In the genomic region with DNA sequence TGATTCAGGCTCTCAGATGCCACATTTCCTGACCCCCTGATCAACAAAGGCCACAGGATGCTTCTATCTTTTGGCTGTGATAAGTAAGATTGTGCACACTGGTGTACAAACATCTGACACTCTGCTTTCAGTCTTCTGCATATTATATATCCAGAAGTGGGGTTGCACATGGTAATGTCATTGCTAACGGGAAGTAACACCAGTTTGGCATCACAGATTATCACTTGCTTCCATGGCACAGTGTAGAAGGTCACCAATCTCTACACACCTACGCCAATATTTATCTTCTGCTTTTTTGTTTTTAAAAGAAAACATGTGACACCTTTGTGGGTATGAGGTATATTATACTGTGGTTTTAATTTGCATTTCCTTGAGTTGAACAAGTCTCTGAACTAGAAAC, we compare ENCODE assay signal across 20 mouse cellular contexts. TPM values are rescaled to one million over a fixed set of nuclear protein-coding genes. Genes with fewer than 3 reads are reported as not detected.
DNase-seq lines count a peak whose midpoint lies in the region; ATAC-seq and TF ChIP-seq lines count a peak whose summit lies in the region.
"Had no signal": no experiment of that assay in that cellular context is flagged by ENCODE, and none has a peak within 500 bp of the region (broad histone marks: within the 10 kb centered on the region; RNA-seq: fewer than 3 reads in every experiment).

No protein-coding gene starts in this region.

- DNase-seq in kidney, postnatal 0 days (ENCODE audit: low spot score) = no peak
- no peak for DNase-seq in kidney, postnatal 14 days
- DNase-seq in B cell, adult 2 months = peak; percentile 51 to 59
- peak; percentile 62 for DNase-seq in T-cell, adult 2 months (ENCODE audit: low spot score)
- peak; percentile 78 for DNase-seq in naive thymus-derived CD4-positive, alpha-beta T cell, adult 2 months (ENCODE audit: low read depth)
- no peak for DNase-seq in heart, postnatal 14 days
- DNase-seq in ovary, postnatal 36 days (ENCODE audit: low spot score) = no peak
- DNase-seq: adrenal gland, postnatal 25 days; cerebellum, adult 9-10 months; left cerebral cortex, postnatal 4 days had no signal

- no peak overlapping the region for H3K4me2 ChIP-seq in kidney, postnatal 0 days (ENCODE audit: low read length)
- H3K4me2 ChIP-seq: limb, embryonic 15.5 days; midbrain, embryonic 12.5 days; neural tube, embryonic 12.5 days had no signal

- H3K27me3 ChIP-seq in kidney, postnatal 0 days (ENCODE audit: insufficient read depth, low read length) = no peaks in the 10 kb centered on the region
- H3K27me3 ChIP-seq: limb, embryonic 15.5 days; liver, embryonic 15.5 days; midbrain, embryonic 12.5 days; neural tube, embryonic 12.5 days had no signal

- no peaks in the 10 kb centered on the region for H3K36me3 ChIP-seq in kidney, postnatal 0 days (ENCODE audit: insufficient read depth, low read length)
- H3K36me3 ChIP-seq: liver, embryonic 15.5 days; midbrain, embryonic 12.5 days had no signal

- H3K27ac ChIP-seq in kidney, postnatal 0 days = peak overlapping the region; percentile 92
- H3K27ac ChIP-seq: heart, embryonic 10.5 days; limb, embryonic 15.5 days; midbrain, embryonic 12.5 days; neural tube, embryonic 12.5 days had no signal

- intact Hi-C loops in heart, postnatal 14 days (cut with DNase I) = no loop called here

- no peak overlapping the region for H3K9ac ChIP-seq in kidney, postnatal 0 days (ENCODE audit: low read depth, low read length)
- H3K9ac ChIP-seq: limb, embryonic 15.5 days; liver, embryonic 15.5 days; midbrain, embryonic 12.5 days; neural tube, embryonic 12.5 days had no signal

- ATAC-seq in kidney, postnatal 0 days (replicated peaks; ENCODE audit: low FRiP score, low read depth) = no peak
- ATAC-seq: forebrain, embryonic 14.5 days; hindbrain, embryonic 16.5 days; intestine, postnatal 0 days; lung, postnatal 0 days had no signal

- peaks cover 75% of the 10 kb centered on the region for H3K4me1 ChIP-seq in kidney, postnatal 0 days (replicated peaks; ENCODE audit: insufficient read depth, low read length)

- no peaks in the 10 kb centered on the region for H3K9me3 ChIP-seq in kidney, postnatal 0 days (replicated peaks; ENCODE audit: low read length)
- H3K9me3 ChIP-seq: heart, embryonic 10.5 days; limb, embryonic 15.5 days; liver, embryonic 15.5 days; midbrain, embryonic 12.5 days; neural tube, embryonic 12.5 days had no signal

- no peak overlapping the region for H3K4me3 ChIP-seq in kidney, postnatal 0 days (replicated peaks; ENCODE audit: low read depth, low read length)
- H3K4me3 ChIP-seq: heart, embryonic 10.5 days; limb, embryonic 15.5 days; liver, embryonic 15.5 days; midbrain, embryonic 12.5 days; neural tube, embryonic 12.5 days had no signal

- no peak for TF ChIP-seq CTCF in kidney, postnatal 0 days (IDR thresholded peaks at IDR 0.05; ENCODE audit: low read depth)

- WGBS in kidney, postnatal 0 days = 85% methylated on average over 2 of the region's 2 CpGs

RNA-seq across cellular contexts. Expression of a gene that starts 36.7 kb away (rescaled TPM):
- 93.4 and 102 TPM in 2 replicates for polyA plus RNA-seq in kidney, postnatal 0 days (2015; fragmentation: Nextera tagmentation; extraction: Ambion mirVana)
- 10 to 100 TPM; 27.9 to 28.7 TPM for total RNA-seq in heart, postnatal 14 days (2021)

RNA-seq across cellular contexts. Expression of a gene that starts 36.9 kb away (rescaled TPM):
- 0.72 and 1.0 TPM in 2 replicates for polyA plus RNA-seq in kidney, postnatal 0 days (2015; fragmentation: Nextera tagmentation; extraction: Ambion mirVana)
- total RNA-seq in heart, postnatal 14 days (2021) = 1 to 10 TPM in 1 of 2 experiments, under 1 TPM in 1; 0.93 to 1.2 TPM
- total RNA-seq: megakaryocyte progenitor cell, adult 5-6 weeks had no signal
- polyA plus RNA-seq: intestine, postnatal 0 days had no signal

Comparison
In these comparisons a context has a peak if more than half of its experiments do, and no peak if none do; other contexts are left out.
1. DNase-seq: peak in B cell, adult 2 months (2 of 2), T-cell, adult 2 months (single experiment) and naive thymus-derived CD4-positive, alpha-beta T cell, adult 2 months (single experiment); none in kidney, postnatal 0 days (single experiment), kidney, postnatal 14 days (single experiment), heart, postnatal 14 days (0 of 2) and ovary, postnatal 36 days (single experiment).